Mouse (Mus musculus): ENCODE data around the gene Cd207.

GRCm38 (mm10) chr6:83703000-83703721, 25.5 kb upstream of the Cd207 start:
- TF ChIP-seq CTCF (IDR thresholded peaks at IDR 0.05; ENCODE audit: low read depth) (no peak), EP300 (optimal IDR thresholded peaks at IDR 0.05) (no peak)
